Mouse (Mus musculus) bone marrow macrophage, adult 2 months (primary cell): ENCODE measurements around the gene Txlna.

Experiments
- CTCF ChIP-seq: IDR thresholded peaks from 2 replicates; pipeline ENCODE4 v1.5.1; 2012; ENCODE audit warnings: low read depth, mild to moderate bottlenecking, low read length, moderate library complexity
- POLR2A ChIP-seq: IDR thresholded peaks from 2 replicates; pipeline ENCODE4 v1.6.1; 2012; ENCODE audit warnings: mild to moderate bottlenecking, low read depth, low read length, borderline replicate concordance

DNA sequence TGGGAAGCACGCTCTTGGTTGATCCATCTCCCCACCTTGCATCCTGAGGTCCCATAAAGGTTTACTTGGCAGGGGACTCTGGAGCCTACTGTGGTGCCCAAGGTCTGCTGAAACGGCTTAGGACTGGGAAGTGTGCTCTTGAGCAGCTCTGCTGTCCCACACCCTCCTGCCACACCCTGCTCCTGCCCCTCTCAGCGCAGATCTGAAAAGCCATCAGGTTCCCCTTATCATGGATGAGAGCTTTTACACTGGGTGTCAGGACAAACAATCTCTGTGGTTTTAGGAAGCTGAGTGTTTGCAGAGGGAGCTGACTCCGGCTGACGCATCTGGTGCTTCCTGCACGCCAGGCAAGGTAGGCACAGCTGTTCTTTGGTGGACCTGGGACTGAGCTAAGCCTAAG is 7.0 kb downstream of the Txlna start:
- TF ChIP-seq CTCF (no peak), POLR2A (no peak)
